Mouse (Mus musculus): ENCODE measurements around the gene Snrnp27. TPM values are rescaled to one million over a fixed set of nuclear protein-coding genes. Genes with fewer than 3 reads are reported as not detected.

Snrnp27 gene
- total RNA-seq (2023), result 10 to 100 TPM; 42.3 to 43.0 TPM

DNA sequence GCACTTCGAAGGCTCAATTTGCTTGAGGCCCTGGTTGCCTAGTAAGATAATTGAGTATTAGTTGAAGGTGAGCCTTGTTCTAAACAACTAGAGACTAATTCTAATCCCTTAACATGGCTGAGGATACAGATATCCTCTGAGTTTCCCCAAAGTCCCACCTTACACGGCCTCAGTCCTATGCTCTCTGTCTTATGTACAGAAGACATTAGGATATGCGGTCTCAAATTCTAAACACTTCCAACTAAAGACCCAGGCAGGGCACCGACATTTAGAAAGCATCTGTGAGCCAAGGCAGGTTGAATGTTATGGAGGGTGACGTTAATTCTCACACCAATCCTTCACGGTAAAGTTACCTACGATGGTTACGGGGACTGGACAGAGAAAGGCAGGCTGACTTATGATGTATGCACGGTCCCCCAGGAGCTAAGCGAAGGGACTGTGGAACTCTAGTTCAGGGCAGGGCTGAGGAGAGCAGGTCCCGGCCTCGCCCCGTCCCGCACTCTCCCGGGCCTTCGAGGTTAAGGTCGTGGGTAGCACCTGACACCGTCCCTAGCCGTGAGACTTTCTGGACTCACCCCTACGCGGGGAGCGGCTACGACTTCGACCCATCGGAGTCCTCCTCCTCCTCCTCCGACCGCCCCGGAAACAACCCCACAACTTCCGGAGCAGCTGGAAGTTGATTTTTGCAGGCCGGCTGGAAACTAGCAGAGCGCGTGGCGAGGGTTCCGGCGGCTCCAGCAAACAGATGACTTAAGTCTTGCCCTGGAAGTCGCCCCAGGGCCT lies at the start of gene Snrnp27:
TSS of gene Snrnp27 (minus strand) at position 651 of the 783 bp plus-strand sequence.

DNA sequence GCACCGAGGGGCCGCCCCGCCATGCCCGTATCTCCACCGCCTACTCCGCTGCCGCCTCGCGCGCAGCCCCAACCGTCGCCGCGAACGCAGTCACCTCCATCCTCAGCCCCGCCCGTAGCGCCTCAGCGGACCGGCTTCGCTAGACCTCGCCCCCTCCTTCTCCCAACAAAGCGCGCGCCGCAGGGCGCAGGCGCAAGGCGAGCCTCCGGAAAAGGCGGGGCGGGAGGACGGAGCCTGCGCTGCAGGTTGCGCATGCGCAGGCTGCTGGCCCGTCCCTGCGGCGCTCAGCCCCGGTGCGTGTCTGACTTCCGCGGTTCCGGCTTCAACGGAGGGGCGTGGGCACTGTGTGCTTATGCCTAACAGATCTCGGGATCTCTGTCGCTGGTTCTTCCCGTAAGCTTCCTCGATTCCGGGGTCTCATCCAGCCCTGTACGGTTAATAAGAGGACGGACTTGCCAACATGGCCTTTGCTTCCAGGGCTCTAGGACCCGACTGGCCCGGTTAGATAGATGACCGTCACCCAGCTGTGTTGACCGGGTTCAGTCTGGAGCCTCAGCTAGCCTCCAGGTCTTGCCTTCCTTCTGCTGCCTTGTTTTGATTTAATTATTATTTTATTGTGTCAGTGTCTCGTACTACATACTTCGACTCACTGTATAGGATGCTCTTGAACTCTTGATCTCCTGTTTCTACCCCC lies 49.0 kb upstream of the Snrnp27 start, which contains the start of gene Gmcl1:
TSS of gene Gmcl1 (minus strand) at position 201 of the 694 bp plus-strand sequence.

DNA sequence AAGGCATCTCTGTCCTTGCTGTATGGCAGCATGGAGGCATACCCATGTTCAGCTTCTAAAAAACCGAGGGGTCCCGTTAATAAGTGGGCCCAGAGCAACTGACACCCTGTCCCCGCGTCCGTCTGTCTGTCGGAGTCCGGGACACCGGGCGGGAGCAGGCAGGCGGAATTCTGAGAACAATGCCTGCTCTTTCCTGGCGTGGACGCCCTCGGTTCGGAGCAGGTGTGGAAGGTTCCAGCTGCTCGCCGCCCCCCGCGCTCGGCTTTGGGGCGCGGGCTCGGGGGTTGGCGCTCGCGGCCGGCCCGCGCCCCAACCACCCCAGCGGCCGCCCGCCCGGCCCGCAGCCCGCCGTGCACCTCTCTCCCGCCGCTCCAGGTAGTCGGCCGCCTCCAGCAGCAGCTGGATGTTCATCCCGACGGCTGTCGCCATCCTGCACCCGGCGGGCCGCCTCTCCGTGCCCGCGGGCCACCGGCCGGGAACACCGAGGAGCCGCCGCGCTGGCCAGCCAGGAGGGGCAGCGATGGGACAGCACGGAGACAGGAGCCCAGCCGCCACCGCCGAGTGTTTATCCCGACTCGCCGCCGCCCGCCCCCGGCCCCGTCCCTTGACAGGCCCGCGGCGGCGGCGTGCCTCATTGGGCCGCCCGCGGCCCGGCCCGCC lies 15.6 kb downstream of the Snrnp27 start, which contains the start of gene Mxd1:
TSS of gene Mxd1 (minus strand) at position 582 of the 660 bp plus-strand sequence.

DNA sequence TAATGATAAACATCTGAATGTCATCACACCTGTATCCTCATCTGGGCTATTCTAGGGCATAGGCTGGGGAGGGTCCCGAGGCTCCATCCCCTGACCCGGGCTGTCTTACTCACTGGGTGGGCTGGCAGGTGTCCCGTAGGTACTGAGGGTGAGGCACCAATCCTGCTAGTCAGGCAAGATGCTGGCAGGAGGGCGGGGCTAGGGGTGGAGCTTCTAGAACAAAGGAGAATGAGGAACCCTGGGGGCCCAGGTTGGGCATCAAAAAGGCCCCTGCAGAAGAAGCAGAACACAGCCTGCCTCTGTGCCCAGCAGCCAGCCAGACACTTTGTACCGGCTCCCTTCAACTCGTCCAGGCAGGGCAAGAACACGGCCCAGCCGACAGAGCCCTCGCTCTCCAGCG lies 56.4 kb downstream of the Snrnp27 start, which contains the start of gene Asprv1:
TSS of gene Asprv1 (plus strand) at position 219 of the 400 bp plus-strand sequence.

Other genes with a start within 250 kb of the Snrnp27 start
- gene C87436, start 246.1 kb downstream of the Snrnp27 start, total RNA-seq (2023), result 10 to 100 TPM; 59.7 to 71.4 TPM
- gene Pcbp1, start 158.2 kb downstream of the Snrnp27 start, total RNA-seq (2023), result 100 to 1,000 TPM; 200 to 216 TPM
- gene Asprv1, start 56.4 kb downstream of the Snrnp27 start, total RNA-seq (2023), result not detected
- gene Mxd1, start 15.4 kb downstream of the Snrnp27 start, total RNA-seq (2023), result 10 to 100 TPM; 18.1 to 23.6 TPM
- gene Gmcl1, start 48.9 kb upstream of the Snrnp27 start, total RNA-seq (2023), result 10 to 100 TPM; 35.6 to 36.7 TPM
- gene Anxa4, start 109.1 kb upstream of the Snrnp27 start, total RNA-seq (2023), result 10 to 100 TPM in 1 of 2 experiments, 1 to 10 TPM in 1; 8.5 to 10.9 TPM
- 10 to 100 TPM; 85.9 to 93.4 TPM for gene Aak1, start 165.0 kb upstream of the Snrnp27 start, total RNA-seq (2023)